Mouse (Mus musculus) midbrain, embryonic 16.5 days (tissue): ENCODE data around the gene Lrrc15. TPM values are rescaled to one million over a fixed set of nuclear protein-coding genes. Genes with fewer than 3 reads are reported as not detected.

ENCODE experiments used
- ATAC-seq: fragments of 200-750 bp; cut with Nextera tagmentation; 2 replicates; pipeline ENCODE4 v1.8.0; 2017; ENCODE audit warnings: moderate TSS enrichment
- H3K27ac ChIP-seq: fragments of 300-500 bp; sonication (generic); 2 replicates; pipeline ENCODE4 v1.5.1; 2014; ENCODE audit warnings: mild to moderate bottlenecking, low read length, mixed read lengths
- H3K27me3 ChIP-seq: fragments of 300-500 bp; sonication (generic); 2 replicates; pipeline ENCODE4 v1.6.1; 2014; ENCODE audit warnings: low read depth, low read length, mixed read lengths; ENCODE audit not compliant: control insufficient read depth, insufficient read depth
- H3K36me3 ChIP-seq: fragments of 300-500 bp; sonication (generic); 2 replicates; pipeline ENCODE4 v1.6.1; 2014; ENCODE audit warnings: mild to moderate bottlenecking, low read length, moderate library complexity, mixed read lengths; ENCODE audit not compliant: control insufficient read depth, insufficient read depth
- H3K4me1 ChIP-seq: fragments of 300-500 bp; sonication (generic); 2 replicates; pipeline ENCODE4 v1.6.1; 2014; ENCODE audit warnings: mild to moderate bottlenecking, low read length, mixed read lengths; ENCODE audit not compliant: control insufficient read depth, insufficient read depth
- H3K4me2 ChIP-seq: fragments of 300-500 bp; sonication (generic); 2 replicates; pipeline ENCODE4 v1.6.1; 2014; ENCODE audit warnings: mild to moderate bottlenecking, low read length, mixed read lengths
- H3K4me3 ChIP-seq: fragments of 300-500 bp; sonication (generic); 2 replicates; pipeline ENCODE4 v1.5.1; 2014; ENCODE audit warnings: low read depth, mild to moderate bottlenecking, low read length, moderate library complexity, mixed read lengths
- H3K9ac ChIP-seq: fragments of 300-500 bp; sonication (generic); 2 replicates; pipeline ENCODE4 v1.6.1; 2014; ENCODE audit warnings: low read depth, low read length, mixed read lengths
- H3K9me3 ChIP-seq: fragments of 300-500 bp; sonication (generic); replicated peaks from 2 replicates; pipeline ENCODE4 v1.6.1; 2014; ENCODE audit warnings: mild to moderate bottlenecking, low read length, mixed read lengths; ENCODE audit not compliant: control insufficient read depth, poor library complexity, severe bottlenecking
- WGBS: fragments of 180-500 bp; shearing (Covaris S2); extraction: QIAGEN DNeasy Blood & Tissue Kit; methylation state at CpG from one replicate; pipeline ENCODE4 v1.1.7; 2014; 5-methylcytosine and 5-hydroxymethylcytosine counted together
- polyA plus RNA-seq: library from polyadenylated mRNA; unstranded; fragments of >200 nt; fragmentation: Nextera tagmentation; extraction: Ambion mirVana; gene quantifications from 2 replicates; pipeline ENCODE4 v1.2.1, GENCODE M21; 2015

The Lrrc15 gene
- polyA plus RNA-seq, 1 experiment from 2014 or later = 0.25 TPM

- Histone ChIP-seq H3K36me3 (no peaks in the 10 kb centered on the region), H3K27ac (no peak overlapping the region), H3K27me3 (peaks cover 26% of the 10 kb centered on the region), H3K9me3 (no peaks in the 10 kb centered on the region), H3K4me2 (peak overlapping the region; percentile 67), H3K4me1 (peaks cover 8% of the 10 kb centered on the region), H3K4me3 (peak overlapping the region; percentile 40), H3K9ac (peak overlapping the region; percentile 56; the same call in 1 of the 2 replicates)
- WGBS = 1% methylated on average over 33 of the region's 33 CpGs
- ATAC-seq = peak; percentile 83
These were observed 46.9 kb downstream of the Lrrc15 start for GRCm38 (mm10) chr16:30236091-30236699.

GRCm38 (mm10) chr16:30235577-30235976 lies 47.5 kb downstream of the Lrrc15 start:
- Histone ChIP-seq H3K27me3 (peaks cover 26% of the 10 kb centered on the region), H3K9ac (no peak overlapping the region), H3K36me3 (no peaks in the 10 kb centered on the region), H3K27ac (no peak overlapping the region), H3K4me2 (no peak overlapping the region), H3K4me3 (no peak overlapping the region), H3K4me1 (peaks cover 8% of the 10 kb centered on the region), H3K9me3 (no peaks in the 10 kb centered on the region)
- ATAC-seq = no peak
- WGBS = 39% methylated on average over 2 of the region's 2 CpGs

- Histone ChIP-seq H3K4me1 (peaks cover 8% of the 10 kb centered on the region), H3K27me3 (peaks cover 29% of the 10 kb centered on the region), H3K9me3 (no peaks in the 10 kb centered on the region), H3K4me2 (no peak overlapping the region), H3K9ac (no peak overlapping the region), H3K27ac (no peak overlapping the region), H3K4me3 (no peak overlapping the region), H3K36me3 (no peaks in the 10 kb centered on the region)
- WGBS = 51% methylated on average over 12 of the region's 12 CpGs
- ATAC-seq = no peak
These were observed 48.2 kb downstream of the Lrrc15 start for GRCm38 (mm10) chr16:30234636-30235546.

GRCm38 (mm10) chr16:30234077-30234476 lies 49.0 kb downstream of the Lrrc15 start:
- H3K27me3 ChIP-seq = peaks cover 26% of the 10 kb centered on the region

GRCm38 (mm10) chr16:30231882-30232604 lies 51.0 kb downstream of the Lrrc15 start:
- 31% methylated on average over 13 of the region's 13 CpGs for WGBS
- Histone ChIP-seq H3K4me1 (peaks cover 6% of the 10 kb centered on the region), H3K4me3 (no peak overlapping the region), H3K27me3 (peaks cover 31% of the 10 kb centered on the region), H3K4me2 (no peak overlapping the region), H3K9me3 (no peaks in the 10 kb centered on the region), H3K36me3 (no peaks in the 10 kb centered on the region), H3K27ac (no peak overlapping the region), H3K9ac (no peak overlapping the region)
- no peak for ATAC-seq

More at GRCm38 (mm10) chr16:30234077-30234476, 49.0 kb downstream of the Lrrc15 start:
- H3K4me3 ChIP-seq = no peak overlapping the region
- H3K4me1 ChIP-seq = peaks cover 8% of the 10 kb centered on the region
- no peak overlapping the region for H3K9ac ChIP-seq
- WGBS = 53% methylated on average over 8 of the region's 8 CpGs
- no peaks in the 10 kb centered on the region for H3K9me3 ChIP-seq
- no peaks in the 10 kb centered on the region for H3K36me3 ChIP-seq
- no peak overlapping the region for H3K27ac ChIP-seq
- ATAC-seq = no peak
- H3K4me2 ChIP-seq = no peak overlapping the region

GRCm38 (mm10) chr16:30227352-30227751 lies 55.7 kb downstream of the Lrrc15 start:
- Histone ChIP-seq H3K27me3 (peaks cover 11% of the 10 kb centered on the region), H3K36me3 (no peaks in the 10 kb centered on the region), H3K4me3 (no peak overlapping the region), H3K4me2 (no peak overlapping the region), H3K9ac (no peak overlapping the region), H3K9me3 (no peaks in the 10 kb centered on the region), H3K27ac (no peak overlapping the region), H3K4me1 (no peaks in the 10 kb centered on the region)
- no peak for ATAC-seq
- 74% methylated on average over 7 of the region's 7 CpGs for WGBS

GRCm38 (mm10) chr16:30221161-30221782 lies 61.8 kb downstream of the Lrrc15 start:
- Histone ChIP-seq H3K4me3 (no peak overlapping the region), H3K4me1 (no peaks in the 10 kb centered on the region), H3K36me3 (no peaks in the 10 kb centered on the region), H3K27me3 (peaks cover 5% of the 10 kb centered on the region), H3K4me2 (no peak overlapping the region), H3K9ac (no peak overlapping the region), H3K27ac (no peak overlapping the region), H3K9me3 (no peaks in the 10 kb centered on the region)
- no peak for ATAC-seq
- WGBS = 86% methylated on average over 13 of the region's 13 CpGs
